Mouse (Mus musculus) neural tube, embryonic 14.5 days (tissue): ENCODE measurements around the gene Bicc1. TPM values are rescaled to one million over a fixed set of nuclear protein-coding genes. Genes with fewer than 3 reads are reported as not detected.
A peak's percentile ranks its signal among the peaks of the same experiment; 100 is the strongest.

ENCODE experiments used
- ATAC-seq: fragments of 200-750 bp; cut with Nextera tagmentation; 2 replicates; pipeline ENCODE4 v1.8.0; 2017; ENCODE audit warnings: low read depth, mild to moderate bottlenecking, moderate TSS enrichment, moderate library complexity
- H3K27ac ChIP-seq: fragments of 300-500 bp; sonication (generic); 2 replicates; pipeline ENCODE4 v1.5.1; 2014; ENCODE audit warnings: low read depth, mild to moderate bottlenecking, control low read depth, low read length, moderate library complexity, mixed read lengths
- H3K27me3 ChIP-seq: fragments of 300-500 bp; sonication (generic); 2 replicates; pipeline ENCODE4 v1.6.1; 2014; ENCODE audit warnings: low read length; ENCODE audit not compliant: control insufficient read depth, insufficient read depth
- H3K36me3 ChIP-seq: fragments of 300-500 bp; sonication (generic); 2 replicates; pipeline ENCODE4 v1.6.1; 2014; ENCODE audit warnings: low read length, mixed read lengths; ENCODE audit not compliant: control insufficient read depth, insufficient read depth
- H3K4me1 ChIP-seq: fragments of 300-500 bp; sonication (generic); 2 replicates; pipeline ENCODE4 v1.6.1; 2014; ENCODE audit warnings: low read length; ENCODE audit not compliant: control insufficient read depth, insufficient read depth
- H3K4me2 ChIP-seq: fragments of 300-500 bp; sonication (generic); 2 replicates; pipeline ENCODE4 v1.6.1; 2014; ENCODE audit warnings: mild to moderate bottlenecking, low read depth, low read length, control low read depth
- H3K4me3 ChIP-seq: fragments of 300-500 bp; sonication (generic); 2 replicates; pipeline ENCODE4 v1.5.1; 2014; ENCODE audit warnings: low read depth, low read length, control low read depth, mixed read lengths
- H3K9ac ChIP-seq: fragments of 300-500 bp; sonication (generic); replicated peaks from 2 replicates; pipeline ENCODE4 v1.6.1; 2014; ENCODE audit warnings: low read depth, mild to moderate bottlenecking, control low read depth, low read length, mixed read lengths
- H3K9me3 ChIP-seq: fragments of 300-500 bp; sonication (generic); 2 replicates; pipeline ENCODE4 v1.6.1; 2016; ENCODE audit warnings: low read length; ENCODE audit not compliant: control insufficient read depth
- WGBS: fragments of 180-500 bp; shearing (Covaris S2); extraction: QIAGEN DNeasy Blood & Tissue Kit; methylation state at CpG from one replicate; pipeline ENCODE4 v1.1.7; 2014; 5-methylcytosine and 5-hydroxymethylcytosine counted together
- polyA plus RNA-seq: library from polyadenylated mRNA; unstranded; fragments of >200 nt; fragmentation: Nextera tagmentation; extraction: Ambion mirVana; gene quantifications from 2 replicates; pipeline ENCODE4 v1.2.1, GENCODE M21; 2014

Bicc1 gene
- polyA plus RNA-seq, 1 experiment from 2014 or later, result 2.0 TPM

GRCm38 (mm10) chr10:71060269-71060668 lies 99.2 kb downstream of the Bicc1 start:
- no peak for ATAC-seq
- Histone ChIP-seq H3K27me3 (no peaks in the 10 kb centered on the region), H3K9ac (no peak overlapping the region), H3K4me1 (0 out of 2 replicates have a peak, but pooled peaks cover 3% of the 10 kb centered on the region), H3K4me3 (no peak overlapping the region), H3K36me3 (no peaks in the 10 kb centered on the region), H3K9me3 (no peaks in the 10 kb centered on the region), H3K27ac (no peak overlapping the region), H3K4me2 (no peak overlapping the region)
- WGBS, result 87% methylated on average over 2 of the region's 2 CpGs

DNA sequence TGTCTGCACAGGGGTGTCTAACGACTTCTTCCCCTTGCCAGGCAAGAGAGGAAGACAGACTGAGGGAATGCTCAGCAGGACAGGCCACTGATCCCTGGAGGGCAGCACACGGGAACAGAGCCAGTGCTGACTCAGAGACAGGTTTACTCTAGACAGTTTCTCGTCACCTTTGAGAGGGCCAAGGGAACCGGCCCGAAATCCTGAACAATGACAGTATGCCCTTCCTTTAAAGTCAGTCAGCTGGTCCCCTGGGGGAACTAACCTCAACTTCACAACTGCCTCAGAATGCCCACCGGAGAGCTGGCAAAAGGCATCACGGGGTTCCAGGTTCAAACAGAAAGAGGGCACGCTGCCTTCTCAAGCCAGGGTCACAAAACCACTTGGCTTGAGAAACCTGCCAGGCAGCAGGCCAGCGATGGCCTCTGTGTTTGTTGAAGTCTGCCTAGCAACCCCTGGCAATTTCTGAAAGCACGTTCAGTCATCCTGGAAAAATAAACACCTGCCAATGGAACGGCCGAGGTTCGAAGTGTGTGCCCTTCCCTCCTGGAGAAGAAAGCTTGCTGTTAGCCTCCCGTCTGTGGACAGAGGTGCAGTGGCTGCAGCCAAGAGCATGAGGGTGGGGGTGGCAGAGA lies 100.8 kb downstream of the Bicc1 start:
- Histone ChIP-seq H3K27me3 (no peaks in the 10 kb centered on the region), H3K4me2 (no peak overlapping the region), H3K4me1 (0 out of 2 replicates have a peak, but pooled peaks cover 3% of the 10 kb centered on the region), H3K27ac (peak overlapping the region; percentile 16; the same call in 1 of the 2 replicates), H3K9ac (no peak overlapping the region), H3K9me3 (no peaks in the 10 kb centered on the region), H3K4me3 (no peak overlapping the region), H3K36me3 (no peaks in the 10 kb centered on the region)
- 51% methylated on average over 14 of the region's 14 CpGs for WGBS
- ATAC-seq, result no peak

DNA sequence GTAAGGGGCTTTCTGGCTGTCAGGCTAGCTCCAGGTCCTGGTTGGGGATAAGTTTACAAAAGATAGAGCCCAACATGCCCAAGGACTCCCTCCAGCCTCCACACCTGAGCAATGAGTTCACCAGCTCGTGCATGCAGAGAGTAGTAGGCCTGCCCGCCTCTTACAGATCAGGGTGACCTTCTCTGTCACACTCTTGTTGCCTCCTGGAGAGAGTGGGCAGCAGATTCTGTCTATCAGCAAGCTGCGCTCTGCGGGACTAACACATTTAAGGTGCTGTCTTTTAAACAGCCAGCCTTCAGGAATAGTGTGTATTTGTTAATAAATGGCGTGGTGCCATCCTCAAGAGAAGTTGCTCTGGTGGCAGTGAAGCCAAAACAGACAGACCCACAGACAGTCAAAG lies 101.4 kb downstream of the Bicc1 start:
- H3K4me2 ChIP-seq, result no peak overlapping the region
- H3K27me3 ChIP-seq, result no peaks in the 10 kb centered on the region
- 91% methylated on average over 5 of the region's 5 CpGs for WGBS
- H3K9ac ChIP-seq, result no peak overlapping the region
- no peak overlapping the region for H3K4me3 ChIP-seq
- no peaks in the 10 kb centered on the region for H3K9me3 ChIP-seq
- H3K36me3 ChIP-seq, result no peaks in the 10 kb centered on the region
- 0 out of 2 replicates have a peak, but pooled peaks cover 3% of the 10 kb centered on the region for H3K4me1 ChIP-seq
- no peak overlapping the region for H3K27ac ChIP-seq
- no peak for ATAC-seq

DNA sequence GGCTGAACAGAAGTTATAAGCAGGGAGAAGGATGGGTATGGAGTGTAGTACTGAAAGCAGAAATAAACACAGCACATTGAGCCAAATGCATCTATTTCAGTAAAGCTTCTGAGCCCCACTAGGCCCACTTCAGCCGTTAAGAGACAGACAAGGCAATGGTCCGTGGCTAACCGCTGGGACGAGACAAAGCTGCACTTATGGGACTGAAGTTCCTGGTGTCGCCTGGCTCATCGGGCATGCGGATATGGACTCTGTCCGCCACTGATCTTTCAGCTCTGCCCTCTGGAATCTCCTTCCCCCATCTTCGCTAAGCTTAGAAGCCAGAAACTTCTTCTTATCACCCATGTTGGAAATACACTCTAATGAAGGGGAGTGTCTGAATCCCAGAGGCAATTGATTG lies 106.8 kb downstream of the Bicc1 start:
- H3K4me2 ChIP-seq, result no peak overlapping the region
- H3K27ac ChIP-seq, result no peak overlapping the region
- no peak overlapping the region for H3K4me3 ChIP-seq
- no peaks in the 10 kb centered on the region for H3K27me3 ChIP-seq
- no peak for ATAC-seq
- H3K36me3 ChIP-seq, result no peaks in the 10 kb centered on the region
- no peak overlapping the region for H3K9ac ChIP-seq
- H3K9me3 ChIP-seq, result no peaks in the 10 kb centered on the region
- no peaks in the 10 kb centered on the region for H3K4me1 ChIP-seq
- WGBS, result 66% methylated on average over 9 of the region's 9 CpGs

DNA sequence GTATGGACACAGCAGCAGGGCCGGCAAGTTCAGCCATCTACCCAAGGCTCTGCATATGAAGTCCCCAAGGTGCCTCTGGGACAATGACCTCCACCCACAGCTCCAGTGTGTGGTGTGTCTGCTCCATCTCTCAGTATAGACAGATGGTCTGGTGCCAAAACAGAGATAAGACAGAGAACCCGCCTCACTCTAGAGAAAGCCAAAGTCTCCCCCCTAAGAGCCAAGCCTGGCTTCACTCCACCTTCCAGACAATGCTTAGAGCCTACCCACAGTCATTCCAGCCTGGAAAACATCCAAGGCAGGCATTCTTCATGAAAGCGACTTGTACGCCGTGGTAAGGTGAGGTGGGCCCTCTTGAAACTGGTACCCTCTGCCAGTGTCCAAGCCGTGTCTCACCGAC lies 107.3 kb downstream of the Bicc1 start:
- peak; percentile 56; the same call in 1 of the 2 replicates for ATAC-seq
- Histone ChIP-seq H3K4me1 (no peaks in the 10 kb centered on the region), H3K27me3 (no peaks in the 10 kb centered on the region), H3K9ac (no peak overlapping the region), H3K4me3 (no peak overlapping the region), H3K4me2 (no peak overlapping the region), H3K27ac (no peak overlapping the region), H3K9me3 (no peaks in the 10 kb centered on the region), H3K36me3 (no peaks in the 10 kb centered on the region)
- 72% methylated on average over 7 of the region's 7 CpGs for WGBS

DNA sequence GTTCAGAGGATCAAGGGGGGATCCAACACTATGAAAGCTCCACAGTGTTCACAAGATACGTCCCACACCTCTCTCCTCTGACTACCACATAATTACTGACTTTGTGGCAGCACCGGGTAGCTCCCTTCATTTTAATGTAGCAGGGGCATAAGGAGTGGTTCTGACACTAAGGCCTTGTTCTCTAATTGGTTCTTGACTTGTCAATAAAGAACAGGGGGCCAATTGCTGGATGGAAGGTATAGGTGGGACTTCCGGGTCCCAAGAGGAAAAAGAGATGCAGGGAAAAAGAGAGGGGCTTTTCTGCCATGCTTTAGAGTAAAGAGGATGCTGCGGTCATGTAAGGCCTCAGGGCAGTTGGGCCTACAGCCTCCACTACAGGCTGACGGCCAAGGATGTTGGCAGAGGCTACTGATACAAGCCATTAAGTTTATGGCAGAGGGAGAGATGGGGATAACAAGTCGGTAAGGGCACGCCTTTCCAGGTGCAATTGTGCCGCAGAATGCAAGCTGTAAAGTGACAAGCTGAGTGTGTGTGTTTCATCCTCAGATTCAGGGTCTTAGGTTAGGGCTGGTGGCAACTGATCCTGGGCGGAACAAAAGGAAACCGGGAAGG lies 108.7 kb downstream of the Bicc1 start:
- H3K4me1 ChIP-seq, result no peaks in the 10 kb centered on the region
- H3K4me2 ChIP-seq, result no peak overlapping the region
- 72% methylated on average over 10 of the region's 10 CpGs for WGBS
- peak; percentile 42; the same call in 1 of the 2 replicates for ATAC-seq
- no peak overlapping the region for H3K4me3 ChIP-seq
- no peak overlapping the region for H3K9ac ChIP-seq
- no peak overlapping the region for H3K27ac ChIP-seq
- H3K9me3 ChIP-seq, result no peaks in the 10 kb centered on the region
- no peaks in the 10 kb centered on the region for H3K27me3 ChIP-seq
- H3K36me3 ChIP-seq, result no peaks in the 10 kb centered on the region

DNA sequence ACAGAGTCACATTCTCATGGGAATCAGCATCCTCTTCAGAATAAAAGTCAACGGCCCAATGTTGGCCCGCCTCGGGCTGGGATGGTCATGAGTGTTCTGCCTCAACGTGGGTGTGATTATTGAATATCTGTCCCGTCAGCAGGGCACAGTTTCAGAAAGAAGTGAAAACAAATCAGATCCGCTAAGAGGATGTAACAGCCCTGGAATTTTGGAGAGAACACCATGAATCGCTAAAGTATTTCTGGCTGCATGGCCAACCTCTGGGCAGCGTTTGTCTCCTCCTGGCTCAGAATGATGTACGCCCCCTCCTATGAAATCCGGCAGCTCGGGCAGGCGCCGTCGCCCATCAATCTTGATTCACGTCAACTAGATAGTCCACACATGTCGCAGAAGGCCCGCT lies 110.2 kb downstream of the Bicc1 start:
- Histone ChIP-seq H3K9me3 (no peaks in the 10 kb centered on the region), H3K36me3 (no peaks in the 10 kb centered on the region), H3K4me3 (no peak overlapping the region), H3K4me1 (no peaks in the 10 kb centered on the region), H3K27ac (no peak overlapping the region), H3K9ac (no peak overlapping the region), H3K4me2 (no peak overlapping the region), H3K27me3 (no peaks in the 10 kb centered on the region)
- 85% methylated on average over 17 of the region's 17 CpGs for WGBS
- ATAC-seq, result no peak

DNA sequence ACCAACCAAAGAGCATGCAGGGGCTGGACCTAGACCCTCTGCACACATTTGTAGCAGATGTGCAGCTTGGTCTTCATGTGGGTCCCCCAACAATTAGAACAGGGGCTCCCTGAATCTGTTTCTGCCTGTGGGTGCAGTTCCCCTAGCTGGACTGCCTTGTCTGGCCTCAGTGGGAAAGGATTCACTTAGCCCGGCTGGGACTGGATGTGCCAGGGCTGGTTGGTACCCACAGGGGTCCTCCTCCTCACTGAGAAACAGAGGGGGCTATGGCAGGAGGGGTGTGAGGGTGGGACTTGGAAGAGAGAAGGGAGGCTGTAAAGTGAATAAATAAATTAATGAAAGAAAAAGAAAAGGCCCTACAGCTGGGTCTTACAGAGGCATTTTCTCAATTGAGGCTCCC lies 115.1 kb downstream of the Bicc1 start:
- no peak overlapping the region for H3K4me3 ChIP-seq
- no peaks in the 10 kb centered on the region for H3K27me3 ChIP-seq
- H3K27ac ChIP-seq, result no peak overlapping the region
- H3K9ac ChIP-seq, result no peak overlapping the region
- H3K4me2 ChIP-seq, result no peak overlapping the region
- H3K36me3 ChIP-seq, result no peaks in the 10 kb centered on the region
- no peaks in the 10 kb centered on the region for H3K4me1 ChIP-seq
- WGBS, result 62% methylated on average over 1 of the region's 1 CpGs
- H3K9me3 ChIP-seq, result no peaks in the 10 kb centered on the region
- no peak for ATAC-seq

DNA sequence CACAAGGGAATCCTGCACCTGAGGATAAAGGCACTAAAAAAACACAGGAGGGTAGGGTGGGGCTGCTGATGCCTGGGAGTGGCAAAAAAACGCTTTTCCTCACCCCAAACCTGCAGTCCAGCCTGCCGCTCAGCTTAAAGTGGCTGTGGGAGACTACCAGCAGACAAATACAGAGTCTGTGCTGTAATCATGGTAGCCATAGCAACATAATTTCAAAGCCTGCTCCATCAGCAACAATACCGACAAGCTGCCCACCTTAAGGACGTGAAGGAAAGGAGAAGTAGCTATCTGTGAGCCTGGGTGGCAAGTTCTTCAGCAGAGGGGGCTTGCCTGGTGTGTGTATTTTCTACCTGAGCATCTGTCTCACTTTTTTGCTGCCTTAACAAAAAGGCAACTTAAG lies 117.6 kb downstream of the Bicc1 start:
- Histone ChIP-seq H3K36me3 (no peaks in the 10 kb centered on the region), H3K27me3 (no peaks in the 10 kb centered on the region), H3K4me3 (no peak overlapping the region), H3K4me1 (no peaks in the 10 kb centered on the region), H3K4me2 (no peak overlapping the region), H3K9ac (no peak overlapping the region), H3K9me3 (no peaks in the 10 kb centered on the region), H3K27ac (no peak overlapping the region)
- no peak for ATAC-seq
- 63% methylated on average over 4 of the region's 4 CpGs for WGBS
